Mouse (Mus musculus) heart, adult 2 months (tissue): ENCODE measurements at regions not wholly inside any gene's neighbourhood (a gene's known extent, or its start where the extent isn't known, plus 50 kb on each side); places are given as distances from the start of the nearest gene placed in this dataset.

ENCODE experiments used
- DNase-seq, 2 experiments: peaks; one replicate each; pipeline ENCODE4 v3.0.0; 2021
- H3K27ac ChIP-seq: fragments of 200-600 bp; 2 replicates; pipeline ENCODE4 v1.8.1; 2022
- H3K27me3 ChIP-seq: fragments of 200-500 bp; 2 replicates; pipeline ENCODE4 v1.6.1; 2012; ENCODE audit warnings: mild to moderate bottlenecking, low read length, inconsistent platforms, mixed read lengths; ENCODE audit not compliant: control insufficient read depth, insufficient read depth
- H3K36me3 ChIP-seq: fragments of 200-500 bp; 2 replicates; pipeline ENCODE4 v1.6.1; 2012; ENCODE audit warnings: low read length, inconsistent platforms; ENCODE audit not compliant: control insufficient read depth, insufficient read depth
- H3K4me1 ChIP-seq: fragments of 200-500 bp; 2 replicates; pipeline ENCODE4 v1.6.1; 2011; ENCODE audit warnings: low read length; ENCODE audit not compliant: control insufficient read depth, insufficient read depth
- H3K4me3 ChIP-seq: fragments of 200-600 bp; 2 replicates; pipeline ENCODE4 v1.8.1; 2022
- H3K79me2 ChIP-seq: fragments of 200-500 bp; replicated peaks from 2 replicates; pipeline ENCODE4 v1.6.1; 2012; ENCODE audit warnings: mild to moderate bottlenecking, inconsistent platforms, low read length, moderate library complexity, mixed read lengths; ENCODE audit not compliant: control insufficient read depth, insufficient read depth
- H3K9ac ChIP-seq: fragments of 200-500 bp; 2 replicates; pipeline ENCODE4 v1.6.1; 2012; ENCODE audit warnings: low read depth, mild to moderate bottlenecking, control low read depth, inconsistent platforms, low read length, mixed read lengths
- CTCF ChIP-seq: fragments of 200-600 bp; IDR thresholded peaks from 2 replicates; pipeline ENCODE4 v1.8.1; 2022; ENCODE audit warnings: antibody characterized with exemption, mild to moderate bottlenecking, moderate library complexity
- EP300 ChIP-seq: fragments of 200-500 bp; IDR thresholded peaks from 2 replicates; pipeline ENCODE4 v1.6.1; 2011; ENCODE audit warnings: low read depth, low read length, control low read depth; ENCODE audit not compliant: insufficient read depth
- POLR2A ChIP-seq: fragments of 200-500 bp; IDR thresholded peaks from 2 replicates; pipeline ENCODE4 v1.6.1; 2011; ENCODE audit warnings: mild to moderate bottlenecking, low read depth, low read length, control low read depth; ENCODE audit not compliant: insufficient read depth
- WGBS: fragments of 180-500 bp; shearing (Covaris S2); methylation state at CpG from one replicate; pipeline ENCODE4 v1.1.7; 2018; 5-methylcytosine and 5-hydroxymethylcytosine counted together
- intact Hi-C: fragments of 180-260 bp; cut with DNase I; formaldehyde crosslinking; loops from one replicate; pipeline ENCODE4 v1.15.1; 2025

DNA sequence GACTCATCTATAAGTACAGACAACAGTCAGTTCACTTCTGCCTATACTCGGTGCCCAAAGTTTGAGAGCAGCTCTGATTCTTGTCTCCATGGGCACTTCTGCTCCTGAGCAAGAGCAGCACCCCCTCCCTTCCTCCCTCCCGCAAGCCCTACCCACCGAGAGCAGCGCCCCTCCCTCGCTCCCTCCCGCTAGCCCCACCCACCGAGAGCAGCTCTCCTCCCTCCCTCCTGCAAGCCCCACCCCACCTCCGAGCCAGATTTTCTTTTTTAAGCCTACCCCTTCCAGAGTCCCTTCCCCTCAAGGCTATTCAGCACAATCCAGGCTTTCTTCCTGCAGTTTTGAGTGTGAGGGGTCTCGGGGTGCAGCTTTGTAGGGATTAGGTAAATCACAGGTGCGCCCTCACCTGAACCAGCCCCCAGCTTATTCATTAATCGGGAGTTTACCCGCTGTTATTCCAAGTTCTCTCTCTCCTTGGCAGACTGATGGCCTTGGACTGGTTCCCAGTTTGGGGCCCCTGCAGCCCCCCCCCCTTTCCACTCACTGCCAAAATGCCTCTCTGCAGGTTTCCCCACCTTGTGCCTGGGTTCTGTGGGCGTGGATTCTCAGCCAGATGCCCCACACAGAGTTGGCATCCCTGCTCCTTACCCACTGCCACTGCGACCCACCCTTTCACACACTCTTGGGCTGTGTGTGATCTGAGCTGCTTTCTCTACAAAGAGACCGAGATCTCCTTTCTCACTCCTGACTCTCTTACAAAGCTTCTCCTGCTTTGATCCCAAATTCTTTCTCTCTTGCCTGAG lies 132.9 kb downstream of the Ly86 start:
- Histone ChIP-seq H3K9ac (peak overlapping the region; percentile 42), H3K4me3 (no peak overlapping the region), H3K27ac (peak overlapping the region; percentile 51), H3K36me3 (no peaks in the 10 kb centered on the region), H3K79me2 (no peaks in the 10 kb centered on the region), H3K27me3 (no peaks in the 10 kb centered on the region), H3K4me1 (peaks cover 11% of the 10 kb centered on the region)
- TF ChIP-seq CTCF = no peak
- TF ChIP-seq POLR2A = peak; percentile 72
- TF ChIP-seq EP300 = no peak
- intact Hi-C loops = loop anchor here (5.0 kb wide), 1 partner anchor 34 kb away; no protein-coding TSS in a partner anchor
- WGBS = 12% methylated on average over 14 of the region's 15 CpGs
- DNase-seq = peak in 1 of 2 experiments; percentile 42

DNA sequence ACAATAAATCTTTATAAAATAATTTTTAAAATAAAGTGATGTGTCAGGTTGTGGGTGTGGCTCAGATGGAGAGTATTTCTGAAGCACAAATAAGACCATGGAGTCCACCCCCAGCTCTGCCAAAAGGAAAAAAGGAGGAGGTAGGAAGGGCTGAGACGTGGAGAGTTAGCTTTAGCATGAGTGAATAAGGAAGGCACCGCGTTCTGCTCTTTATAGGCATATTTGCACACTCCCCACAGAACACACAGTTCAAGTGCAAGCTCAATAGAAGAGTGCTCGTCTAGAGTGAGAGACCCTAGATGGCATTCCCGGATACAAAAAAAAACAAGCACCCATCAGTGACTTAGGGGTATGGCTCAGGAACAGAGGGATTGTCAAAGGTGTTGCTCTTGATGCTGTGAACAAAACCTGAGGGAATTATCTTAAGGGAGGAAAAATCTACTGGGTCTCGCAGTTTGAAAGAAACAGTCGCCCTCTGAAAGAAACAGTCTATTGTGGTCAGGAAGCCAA lies 134.2 kb downstream of the Ly86 start:
- TF ChIP-seq CTCF = no peak
- no peak for TF ChIP-seq EP300
- TF ChIP-seq POLR2A = no peak
- no peaks in the 10 kb centered on the region for H3K36me3 ChIP-seq
- intact Hi-C loops = loop anchor here (5.0 kb wide), 1 partner anchor 33 kb away; no protein-coding TSS in a partner anchor
- H3K79me2 ChIP-seq = no peaks in the 10 kb centered on the region
- peaks cover 18% of the 10 kb centered on the region for H3K4me1 ChIP-seq
- no peak for DNase-seq
- 95% methylated on average over 7 of the region's 7 CpGs for WGBS
- H3K27me3 ChIP-seq = no peaks in the 10 kb centered on the region
- no peak overlapping the region for H3K27ac ChIP-seq
- no peak overlapping the region for H3K4me3 ChIP-seq
- H3K9ac ChIP-seq = no peak overlapping the region

GRCm38 (mm10) chr13:37481514-37481913 lies 136.5 kb downstream of the Ly86 start:
- no peak for DNase-seq
- H3K4me1 ChIP-seq = peaks cover 16% of the 10 kb centered on the region
- no peak overlapping the region for H3K4me3 ChIP-seq
- H3K9ac ChIP-seq = no peak overlapping the region
- intact Hi-C loops = loop anchor here (10.0 kb wide), 1 partner anchor 343 kb away; no protein-coding TSS in a partner anchor
- H3K27ac ChIP-seq = peak overlapping the region; percentile 99
- H3K27me3 ChIP-seq = no peaks in the 10 kb centered on the region
- 51% methylated on average over 5 of the region's 5 CpGs for WGBS
- no peak for TF ChIP-seq CTCF
- H3K79me2 ChIP-seq = no peaks in the 10 kb centered on the region
- H3K36me3 ChIP-seq = no peaks in the 10 kb centered on the region

DNA sequence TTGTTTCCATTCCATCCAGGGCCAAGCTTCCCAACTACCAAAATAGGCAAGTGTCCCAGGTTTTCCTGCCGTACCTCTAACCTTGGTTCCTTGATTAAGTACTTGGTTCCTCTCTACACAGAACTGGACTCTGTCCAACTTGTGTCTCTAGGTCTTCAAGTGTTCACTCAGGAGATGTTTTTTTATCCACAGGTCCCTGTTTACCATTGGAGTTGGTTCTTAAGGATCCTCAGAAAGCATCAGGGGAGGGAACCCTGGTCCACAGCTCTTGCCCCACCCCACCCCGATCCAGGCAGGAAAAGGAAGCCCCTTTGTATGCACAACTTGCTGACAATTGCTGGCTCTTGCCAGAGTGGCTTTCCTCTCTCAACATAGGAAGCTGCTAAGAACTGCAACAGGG lies 137.0 kb downstream of the Ly86 start:
- Histone ChIP-seq H3K4me1 (peaks cover 17% of the 10 kb centered on the region), H3K27ac (peak overlapping the region; percentile 99), H3K9ac (no peak overlapping the region; the same call in 1 of the 2 replicates), H3K27me3 (no peaks in the 10 kb centered on the region), H3K36me3 (no peaks in the 10 kb centered on the region), H3K79me2 (no peaks in the 10 kb centered on the region), H3K4me3 (0 out of 2 replicates have a peak overlapping the region, but pooled peaks have one; percentile 14)
- DNase-seq = peak; percentile 61 to 76
- 13% methylated on average over 2 of the region's 2 CpGs for WGBS
- 0 out of 2 replicates have a peak, but pooled peaks have one; percentile 39 for TF ChIP-seq POLR2A
- no peak for TF ChIP-seq EP300
- no peak for TF ChIP-seq CTCF
- intact Hi-C loops = loop anchor here (1.0 to 10.0 kb wide), 3 partner anchors 47 to 343 kb away; no protein-coding TSS in a partner anchor

GRCm38 (mm10) chr13:37482589-37482988 lies 137.6 kb downstream of the Ly86 start:
- peaks cover 17% of the 10 kb centered on the region for H3K4me1 ChIP-seq

More at GRCm38 (mm10) chr13:37482589-37482988, 137.6 kb downstream of the Ly86 start:
- Histone ChIP-seq H3K36me3 (no peaks in the 10 kb centered on the region), H3K27ac (peak overlapping the region; percentile 99), H3K27me3 (no peaks in the 10 kb centered on the region), H3K79me2 (no peaks in the 10 kb centered on the region), H3K9ac (peak overlapping the region; percentile 85), H3K4me3 (0 out of 2 replicates have a peak overlapping the region, but pooled peaks have one; percentile 7)
- intact Hi-C loops = loop anchor here (1.0 to 10.0 kb wide), 3 partner anchors 48 to 342 kb away; no protein-coding TSS in a partner anchor
- WGBS = 1% methylated on average over 10 of the region's 10 CpGs
- peak; percentile 59 for TF ChIP-seq CTCF
- TF ChIP-seq POLR2A = peak; percentile 45; the same call in 1 of the 2 replicates
- TF ChIP-seq EP300 = peak; percentile 92
- peak; percentile 78 to 82 for DNase-seq
